Mouse (Mus musculus) midbrain, postnatal 0 days (tissue): Measurements from ENCODE around the gene Bmper. TPM values are rescaled to one million over a fixed set of nuclear protein-coding genes. Genes with fewer than 3 reads are reported as not detected.

Source experiments
- ATAC-seq: fragments of 200-750 bp; cut with Nextera tagmentation; 2 replicates; pipeline ENCODE4 v1.8.0; 2017; ENCODE audit warnings: moderate number of reproducible peaks, mild to moderate bottlenecking, moderate TSS enrichment, moderate library complexity; ENCODE audit not compliant: low FRiP score
- DNase-seq: peaks from one replicate; pipeline ENCODE4 v3.0.0-alpha.2; 2015; ENCODE audit warnings: low spot score
- H3K27ac ChIP-seq: fragments of 300-500 bp; sonication (generic); 2 replicates; pipeline ENCODE4 v1.5.1; 2014; ENCODE audit warnings: low read depth, mild to moderate bottlenecking, low read length, mixed read lengths
- H3K27me3 ChIP-seq: fragments of 300-500 bp; sonication (generic); 2 replicates; pipeline ENCODE4 v1.6.1; 2014; ENCODE audit warnings: low read length, control low read depth, mixed read lengths; ENCODE audit not compliant: insufficient read depth
- H3K36me3 ChIP-seq: fragments of 300-500 bp; sonication (generic); 2 replicates; pipeline ENCODE4 v1.6.1; 2014; ENCODE audit warnings: low read length, control low read depth, mixed read lengths; ENCODE audit not compliant: insufficient read depth
- H3K4me1 ChIP-seq: fragments of 300-500 bp; sonication (generic); 2 replicates; pipeline ENCODE4 v1.6.1; 2014; ENCODE audit warnings: mild to moderate bottlenecking, control low read depth, antibody characterized with exemption, low read length, mixed read lengths; ENCODE audit not compliant: insufficient read depth
- H3K4me2 ChIP-seq: fragments of 300-500 bp; sonication (generic); 2 replicates; pipeline ENCODE4 v1.6.1; 2014; ENCODE audit warnings: low read depth, mild to moderate bottlenecking, low read length, mixed read lengths; ENCODE audit not compliant: poor library complexity, severe bottlenecking
- H3K4me3 ChIP-seq: fragments of 300-500 bp; sonication (generic); 2 replicates; pipeline ENCODE4 v1.5.1; 2014; ENCODE audit warnings: low read depth, mild to moderate bottlenecking, low read length, moderate library complexity
- H3K9ac ChIP-seq: fragments of 300-500 bp; sonication (generic); replicated peaks from 2 replicates; pipeline ENCODE4 v1.6.1; 2014; ENCODE audit warnings: mild to moderate bottlenecking, low read length, moderate library complexity, mixed read lengths; ENCODE audit not compliant: poor library complexity, severe bottlenecking
- H3K9me3 ChIP-seq: fragments of 300-500 bp; sonication (generic); 2 replicates; pipeline ENCODE4 v1.6.1; 2016; ENCODE audit warnings: low read length, control low read depth
- CTCF ChIP-seq: IDR thresholded peaks from 2 replicates; pipeline ENCODE4 v1.5.1; 2016; ENCODE audit warnings: antibody characterized with exemption, mild to moderate bottlenecking
- WGBS: fragments of 180-500 bp; shearing (Covaris S2); extraction: QIAGEN DNeasy Blood & Tissue Kit; methylation state at CpG from one replicate; pipeline ENCODE4 v1.1.7; 2014; 5-methylcytosine and 5-hydroxymethylcytosine counted together
- polyA plus RNA-seq: library from polyadenylated mRNA; unstranded; fragments of >200 nt; fragmentation: Nextera tagmentation; extraction: Ambion mirVana; gene quantifications from 2 replicates; pipeline ENCODE4 v1.2.1, GENCODE M21; 2015
- total RNA-seq: library from RNA; depleted of rRNA; stranded (reverse); fragments of >200 nt; gene quantifications from 2 replicates; pipeline ENCODE4 v1.2.3, GENCODE M21; 2014

Bmper gene
- total and polyA plus RNA-seq, 2 experiments from 2014 or later, result 6.3 to 9.2 TPM

DNA sequence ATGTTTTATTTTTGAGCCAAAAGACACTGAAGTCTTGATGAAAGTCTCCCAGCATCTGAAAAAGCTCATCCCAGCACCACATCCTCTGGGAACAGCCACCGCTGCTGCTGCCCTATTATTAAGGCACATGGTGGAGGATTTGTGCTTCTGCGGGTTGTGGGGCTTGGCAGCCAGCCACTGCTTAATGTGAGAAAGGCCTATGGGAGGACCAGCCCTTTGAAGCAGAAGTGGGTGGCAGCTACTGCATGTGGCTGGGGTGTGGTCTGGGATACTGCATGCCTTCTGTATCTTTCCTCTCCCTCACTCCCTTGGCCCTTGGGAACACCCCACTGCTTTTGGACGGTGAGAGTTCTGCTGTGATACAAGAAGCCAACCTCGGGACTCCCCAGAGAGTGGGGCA is 237.8 kb downstream of the Bmper start:
- Histone ChIP-seq H3K27ac (no peak overlapping the region), H3K9ac (no peak overlapping the region), H3K27me3 (no peaks in the 10 kb centered on the region), H3K36me3 (no peaks in the 10 kb centered on the region), H3K9me3 (no peaks in the 10 kb centered on the region), H3K4me2 (no peak overlapping the region), H3K4me3 (no peak overlapping the region), H3K4me1 (no peaks in the 10 kb centered on the region)
- no peak for ATAC-seq
- WGBS, result 45% methylated on average over 4 of the region's 4 CpGs
- no peak for TF ChIP-seq CTCF
- DNase-seq, result peak; percentile 17

DNA sequence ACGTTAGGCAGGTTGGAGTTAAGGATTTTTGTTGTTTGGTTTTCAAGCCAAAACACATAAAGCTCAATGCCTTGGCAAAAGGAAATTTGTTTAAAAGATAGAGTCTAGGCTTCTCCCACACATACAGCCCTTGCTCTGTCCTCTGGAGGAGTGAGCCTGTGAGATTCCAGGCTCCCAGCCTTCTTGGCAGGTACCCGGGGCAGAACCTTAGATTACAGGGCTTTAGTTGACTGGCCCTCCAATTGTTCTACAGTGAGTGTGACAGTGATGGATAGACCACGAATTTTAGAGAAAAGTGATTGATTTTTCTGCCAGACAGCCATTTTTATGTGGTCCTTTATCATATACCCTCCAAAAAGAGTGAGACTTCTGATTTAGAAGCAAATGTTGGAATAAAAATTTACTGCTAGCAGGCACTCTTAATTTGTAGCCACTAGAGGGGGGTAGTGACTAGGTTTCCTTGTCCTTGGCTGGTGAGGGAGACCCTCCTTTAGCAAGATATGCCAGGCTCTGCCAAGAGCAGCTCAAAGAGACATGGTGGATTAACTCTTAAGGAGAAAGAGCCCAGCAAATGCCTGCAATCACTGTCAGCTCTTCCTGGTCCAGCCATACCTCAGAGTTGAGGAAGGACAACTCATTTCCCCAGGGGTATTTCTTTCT is 240.2 kb downstream of the Bmper start:
- H3K4me2 ChIP-seq, result no peak overlapping the region
- ATAC-seq (peak; percentile 77), DNase-seq (peak; percentile 94)
- H3K9ac ChIP-seq, result no peak overlapping the region
- H3K27ac ChIP-seq, result no peak overlapping the region
- TF ChIP-seq CTCF, result peak; percentile 90
- H3K27me3 ChIP-seq, result no peaks in the 10 kb centered on the region
- no peaks in the 10 kb centered on the region for H3K9me3 ChIP-seq
- H3K4me1 ChIP-seq, result no peaks in the 10 kb centered on the region
- no peak overlapping the region for H3K4me3 ChIP-seq
- 42% methylated on average over 3 of the region's 3 CpGs for WGBS
- H3K36me3 ChIP-seq, result no peaks in the 10 kb centered on the region

DNA sequence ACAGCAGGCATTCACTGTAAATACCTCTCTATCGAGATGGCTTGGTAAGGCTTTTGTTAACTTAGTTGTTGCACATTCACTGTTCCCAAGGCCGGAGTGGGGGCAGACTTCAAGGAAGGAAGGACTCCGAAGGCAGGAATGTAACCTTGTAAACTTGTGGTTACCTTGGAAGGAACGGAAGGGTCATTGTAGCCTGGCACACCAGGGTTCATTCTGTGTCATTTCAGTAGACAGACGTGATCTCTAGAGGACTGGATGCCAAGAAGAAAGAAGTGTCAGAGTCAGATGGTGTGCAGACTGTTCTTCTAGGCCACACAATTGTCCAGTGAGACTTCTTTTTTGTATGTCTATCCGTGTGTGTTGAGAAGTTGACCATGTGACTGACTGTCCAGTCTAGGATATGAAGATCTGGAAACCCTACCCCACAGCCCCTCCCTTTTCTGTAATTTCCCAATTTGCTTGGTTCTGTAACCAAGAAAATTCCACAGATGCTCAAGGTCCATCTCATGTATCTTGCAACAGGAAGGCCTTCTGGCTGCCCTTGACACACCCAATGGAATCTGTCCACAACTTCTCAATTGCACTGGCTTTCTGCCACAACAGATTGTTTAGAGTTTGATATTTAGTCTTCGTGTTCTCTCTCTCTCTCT is 242.2 kb downstream of the Bmper start:
- no peaks in the 10 kb centered on the region for H3K9me3 ChIP-seq
- WGBS, result 88% methylated on average over 7 of the region's 7 CpGs

DNA sequence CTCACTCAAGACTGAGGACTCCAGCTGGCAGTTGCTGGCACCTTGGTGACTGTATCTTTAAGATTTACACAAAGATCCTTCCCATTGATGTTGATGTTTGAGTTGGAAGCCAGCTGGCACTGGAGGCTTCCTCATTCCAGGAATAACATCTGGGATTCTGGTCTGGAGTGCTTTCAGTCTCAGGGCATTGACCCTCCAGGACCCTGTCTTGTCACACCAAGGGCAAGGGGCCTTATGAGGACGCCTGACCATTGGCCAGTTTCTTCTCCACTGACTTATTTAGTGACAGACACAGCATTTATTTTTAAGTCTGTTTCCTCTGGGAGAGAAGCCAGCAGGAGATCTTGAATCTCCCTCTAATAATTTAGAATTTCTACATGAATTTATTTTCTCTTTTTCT is 247.0 kb downstream of the Bmper start:
- no peak overlapping the region for H3K9ac ChIP-seq
- no peak for ATAC-seq
- no peak for TF ChIP-seq CTCF

More for the DNA sequence above, 242.2 kb downstream of the Bmper start:
- no peak overlapping the region for H3K9ac ChIP-seq
- H3K27ac ChIP-seq, result no peak overlapping the region
- no peaks in the 10 kb centered on the region for H3K36me3 ChIP-seq
- no peak overlapping the region for H3K4me3 ChIP-seq
- TF ChIP-seq CTCF, result no peak
- ATAC-seq, result no peak
- H3K27me3 ChIP-seq, result no peaks in the 10 kb centered on the region
- H3K4me1 ChIP-seq, result no peaks in the 10 kb centered on the region
- no peak for DNase-seq
- H3K4me2 ChIP-seq, result no peak overlapping the region

DNA sequence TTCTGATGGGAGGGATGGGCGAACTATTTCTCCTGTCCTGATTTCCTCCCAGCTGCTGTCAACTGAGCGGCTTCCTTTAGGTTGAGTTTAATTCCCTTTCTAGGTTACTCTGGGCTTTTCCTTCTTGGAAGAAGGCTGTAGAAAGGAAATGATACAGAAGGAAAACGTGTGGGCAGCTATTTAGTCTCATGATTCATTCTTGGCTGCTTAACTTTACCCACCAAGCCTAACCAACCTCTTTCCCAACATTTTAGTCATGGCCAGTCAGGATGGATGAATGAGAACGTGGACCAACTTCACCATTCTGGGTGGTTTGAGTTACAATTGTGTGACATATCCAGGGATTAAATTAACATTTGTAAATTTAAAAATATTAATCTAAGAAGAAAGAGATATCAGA is 263.0 kb downstream of the Bmper start:
- Histone ChIP-seq H3K27ac (no peak overlapping the region), H3K4me1 (no peaks in the 10 kb centered on the region), H3K36me3 (no peaks in the 10 kb centered on the region), H3K27me3 (no peaks in the 10 kb centered on the region), H3K9me3 (no peaks in the 10 kb centered on the region), H3K9ac (no peak overlapping the region), H3K4me2 (no peak overlapping the region), H3K4me3 (no peak overlapping the region)
- DNase-seq, result no peak
- WGBS, result 85% methylated on average over 4 of the region's 4 CpGs
- no peak for TF ChIP-seq CTCF
- ATAC-seq, result no peak

More for the DNA sequence above, 247.0 kb downstream of the Bmper start:
- H3K4me1 ChIP-seq, result no peaks in the 10 kb centered on the region
- no peak overlapping the region for H3K4me2 ChIP-seq
- WGBS, result 72% methylated on average over 1 of the region's 1 CpGs
- no peaks in the 10 kb centered on the region for H3K9me3 ChIP-seq
- no peaks in the 10 kb centered on the region for H3K27me3 ChIP-seq
- no peak overlapping the region for H3K27ac ChIP-seq
- DNase-seq, result no peak
- H3K4me3 ChIP-seq, result no peak overlapping the region
- H3K36me3 ChIP-seq, result no peaks in the 10 kb centered on the region

DNA sequence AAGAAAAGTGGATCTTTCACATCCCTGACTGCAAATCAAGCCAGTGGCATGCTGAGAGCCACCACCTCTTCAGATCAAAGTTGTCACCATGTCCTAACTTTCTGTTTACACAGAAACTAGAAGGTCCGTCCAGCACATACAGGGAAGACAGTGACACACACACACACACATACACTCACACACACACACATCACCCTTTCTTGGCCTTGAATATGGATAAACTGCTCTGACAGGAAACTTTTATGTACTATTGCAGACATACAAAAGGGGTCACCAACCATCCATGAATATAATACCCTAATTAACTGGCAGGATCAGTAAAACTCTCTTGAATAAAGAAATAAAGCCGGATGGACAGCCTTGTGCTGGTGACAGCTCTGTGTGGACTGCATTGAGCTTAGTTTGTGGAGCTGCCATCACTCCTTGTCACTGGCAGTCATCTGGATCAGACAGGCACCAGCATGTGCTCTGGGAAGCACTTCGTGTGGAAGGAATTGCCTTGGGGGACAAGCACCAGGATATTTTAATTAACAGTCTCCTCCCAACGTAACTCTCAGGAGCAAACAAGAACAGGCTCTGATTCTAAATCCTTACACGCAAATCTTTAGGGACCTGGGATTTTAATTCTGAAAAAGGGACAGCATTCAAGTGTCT is 264.0 kb downstream of the Bmper start:
- H3K4me1 ChIP-seq, result no peaks in the 10 kb centered on the region
- whole genome bisulfite sequencing, result 16% methylated on average over 5 of the region's 5 CpGs
- no peaks in the 10 kb centered on the region for H3K27me3 ChIP-seq
- H3K4me3 ChIP-seq, result no peak overlapping the region
- peak; percentile 72; the same call in 1 of the 2 replicates for ATAC-seq
- no peak overlapping the region for H3K4me2 ChIP-seq
- H3K27ac ChIP-seq, result no peak overlapping the region
- DNase-seq, result peak; percentile 22
- no peaks in the 10 kb centered on the region for H3K36me3 ChIP-seq
- TF ChIP-seq CTCF, result no peak
- no peak overlapping the region for H3K9ac ChIP-seq
- H3K9me3 ChIP-seq, result no peaks in the 10 kb centered on the region
